Mouse (Mus musculus) forebrain, embryonic 12.5 days (tissue): ENCODE measurements at regions not wholly inside any gene's neighbourhood (a gene's known extent, or its start where the extent isn't known, plus 50 kb on each side); places are given as distances from the start of the nearest gene placed in this dataset.

Experiments used
- ATAC-seq: fragments of 200-750 bp; cut with Nextera tagmentation; 2 replicates; pipeline ENCODE4 v1.8.0; 2017; ENCODE audit warnings: moderate TSS enrichment; ENCODE audit not compliant: low FRiP score
- H3K27ac ChIP-seq: fragments of 300-500 bp; sonication (generic); 2 replicates; pipeline ENCODE4 v1.5.1; 2016; ENCODE audit warnings: mild to moderate bottlenecking
- H3K27me3 ChIP-seq: fragments of 300-500 bp; sonication (generic); 2 replicates; pipeline ENCODE4 v1.6.1; 2016; ENCODE audit warnings: mild to moderate bottlenecking
- H3K36me3 ChIP-seq: fragments of 300-500 bp; sonication (generic); replicated peaks from 2 replicates; pipeline ENCODE4 v1.6.1; 2016; ENCODE audit warnings: mild to moderate bottlenecking
- H3K4me1 ChIP-seq: fragments of 300-500 bp; sonication (generic); 2 replicates; pipeline ENCODE4 v1.6.1; 2016
- H3K4me2 ChIP-seq: fragments of 300-500 bp; sonication (generic); 2 replicates; pipeline ENCODE4 v1.6.1; 2016; ENCODE audit warnings: mild to moderate bottlenecking, moderate library complexity
- H3K4me3 ChIP-seq: fragments of 300-500 bp; sonication (generic); replicated peaks from 2 replicates; pipeline ENCODE4 v1.5.1; 2016; ENCODE audit warnings: mild to moderate bottlenecking
- H3K9ac ChIP-seq: fragments of 300-500 bp; sonication (generic); 2 replicates; pipeline ENCODE4 v1.6.1; 2016; ENCODE audit warnings: mild to moderate bottlenecking
- H3K9me3 ChIP-seq: fragments of 300-500 bp; sonication (generic); 2 replicates; pipeline ENCODE4 v1.6.1; 2016
- WGBS: fragments of 180-500 bp; shearing (Covaris S2); methylation state at CpG from one replicate; pipeline ENCODE4 v1.1.7; 2016; 5-methylcytosine and 5-hydroxymethylcytosine counted together

- Histone ChIP-seq H3K4me2 (no peak overlapping the region), H3K4me3 (no peak overlapping the region), H3K9ac (no peak overlapping the region), H3K4me1 (no peaks in the 10 kb centered on the region; the same call in 1 of the 2 replicates), H3K27ac (no peak overlapping the region), H3K36me3 (no peaks in the 10 kb centered on the region), H3K9me3 (no peaks in the 10 kb centered on the region), H3K27me3 (no peaks in the 10 kb centered on the region)
- ATAC-seq: no peak
- WGBS: 91% methylated on average over 4 of the region's 4 CpGs
Observed at GRCm38 (mm10) chr17:51683318-51683717, 149.8 kb downstream of the Satb1 start.

GRCm38 (mm10) chr17:51682368-51682767 is 150.7 kb downstream of the Satb1 start:
- 83% methylated on average over 3 of the region's 3 CpGs for WGBS
- Histone ChIP-seq H3K9ac (no peak overlapping the region), H3K4me2 (no peak overlapping the region), H3K9me3 (no peaks in the 10 kb centered on the region), H3K27me3 (no peaks in the 10 kb centered on the region), H3K36me3 (no peaks in the 10 kb centered on the region), H3K27ac (no peak overlapping the region), H3K4me1 (no peaks in the 10 kb centered on the region; the same call in 1 of the 2 replicates), H3K4me3 (no peak overlapping the region)
- no peak for ATAC-seq

- no peaks in the 10 kb centered on the region for H3K36me3 ChIP-seq
Observed at GRCm38 (mm10) chr17:51677451-51677850, 155.6 kb downstream of the Satb1 start.

GRCm38 (mm10) chr17:51658408-51658807 is 174.7 kb downstream of the Satb1 start:
- Histone ChIP-seq H3K4me2 (no peak overlapping the region), H3K36me3 (no peaks in the 10 kb centered on the region), H3K27ac (no peak overlapping the region), H3K4me1 (no peaks in the 10 kb centered on the region), H3K4me3 (no peak overlapping the region), H3K9me3 (no peaks in the 10 kb centered on the region), H3K9ac (no peak overlapping the region), H3K27me3 (no peaks in the 10 kb centered on the region)
- 82% methylated on average over 4 of the region's 4 CpGs for WGBS
- ATAC-seq: no peak

More at GRCm38 (mm10) chr17:51677451-51677850, 155.6 kb downstream of the Satb1 start:
- ATAC-seq: no peak
- no peak overlapping the region for H3K4me3 ChIP-seq
- no peak overlapping the region for H3K4me2 ChIP-seq
- no peak overlapping the region for H3K9ac ChIP-seq
- WGBS: 96% methylated on average over 8 of the region's 8 CpGs
- no peaks in the 10 kb centered on the region for H3K27me3 ChIP-seq
- no peaks in the 10 kb centered on the region; the same call in 1 of the 2 replicates for H3K4me1 ChIP-seq
- no peaks in the 10 kb centered on the region for H3K9me3 ChIP-seq
- no peak overlapping the region for H3K27ac ChIP-seq

- no peak overlapping the region for H3K27ac ChIP-seq
- no peaks in the 10 kb centered on the region for H3K4me1 ChIP-seq
- H3K27me3 ChIP-seq: no peaks in the 10 kb centered on the region
- no peak overlapping the region for H3K4me3 ChIP-seq
- no peak overlapping the region for H3K9ac ChIP-seq
- no peaks in the 10 kb centered on the region for H3K9me3 ChIP-seq
- no peak for ATAC-seq
- no peak overlapping the region for H3K4me2 ChIP-seq
- WGBS: 86% methylated on average over 3 of the region's 3 CpGs
- no peaks in the 10 kb centered on the region for H3K36me3 ChIP-seq
Observed at GRCm38 (mm10) chr17:51653881-51654280, 179.2 kb downstream of the Satb1 start.

GRCm38 (mm10) chr17:51651880-51652279 is 181.2 kb downstream of the Satb1 start:
- 84% methylated on average over 2 of the region's 2 CpGs for WGBS
- Histone ChIP-seq H3K9me3 (no peaks in the 10 kb centered on the region), H3K9ac (no peak overlapping the region), H3K36me3 (no peaks in the 10 kb centered on the region), H3K4me1 (no peaks in the 10 kb centered on the region), H3K27me3 (no peaks in the 10 kb centered on the region), H3K4me3 (no peak overlapping the region), H3K27ac (no peak overlapping the region), H3K4me2 (no peak overlapping the region)
- no peak for ATAC-seq

- 86% methylated on average over 12 of the region's 12 CpGs for WGBS
- Histone ChIP-seq H3K4me1 (no peaks in the 10 kb centered on the region), H3K4me3 (no peak overlapping the region), H3K27me3 (no peaks in the 10 kb centered on the region), H3K36me3 (no peaks in the 10 kb centered on the region), H3K4me2 (no peak overlapping the region), H3K9me3 (no peaks in the 10 kb centered on the region), H3K9ac (no peak overlapping the region), H3K27ac (no peak overlapping the region)
- ATAC-seq: no peak
Observed at GRCm38 (mm10) chr17:51649213-51649815, 183.8 kb downstream of the Satb1 start.

GRCm38 (mm10) chr17:51646416-51646815 is 186.7 kb downstream of the Satb1 start:
- no peak overlapping the region for H3K4me3 ChIP-seq
- WGBS: 85% methylated on average over 2 of the region's 2 CpGs

GRCm38 (mm10) chr17:51645866-51646265 is 187.2 kb downstream of the Satb1 start:
- Histone ChIP-seq H3K4me1 (no peaks in the 10 kb centered on the region), H3K4me2 (no peak overlapping the region), H3K9me3 (no peaks in the 10 kb centered on the region), H3K27ac (no peak overlapping the region), H3K9ac (no peak overlapping the region), H3K27me3 (no peaks in the 10 kb centered on the region), H3K4me3 (no peak overlapping the region), H3K36me3 (no peaks in the 10 kb centered on the region)
- 94% methylated on average over 1 of the region's 1 CpGs for WGBS
- ATAC-seq: no peak

More at GRCm38 (mm10) chr17:51646416-51646815, 186.7 kb downstream of the Satb1 start:
- Histone ChIP-seq H3K9ac (no peak overlapping the region), H3K4me2 (no peak overlapping the region), H3K4me1 (no peaks in the 10 kb centered on the region), H3K27ac (no peak overlapping the region), H3K36me3 (no peaks in the 10 kb centered on the region), H3K9me3 (no peaks in the 10 kb centered on the region), H3K27me3 (no peaks in the 10 kb centered on the region)
- ATAC-seq: no peak

- no peak for ATAC-seq
Observed at GRCm38 (mm10) chr17:51642682-51643081, 190.4 kb downstream of the Satb1 start.

GRCm38 (mm10) chr17:51635913-51636312 is 197.2 kb downstream of the Satb1 start:
- 98% methylated on average over 4 of the region's 4 CpGs for WGBS

More at GRCm38 (mm10) chr17:51642682-51643081, 190.4 kb downstream of the Satb1 start:
- Histone ChIP-seq H3K36me3 (no peaks in the 10 kb centered on the region), H3K4me2 (no peak overlapping the region), H3K9me3 (no peaks in the 10 kb centered on the region), H3K4me1 (no peaks in the 10 kb centered on the region), H3K9ac (no peak overlapping the region), H3K27ac (no peak overlapping the region), H3K27me3 (no peaks in the 10 kb centered on the region), H3K4me3 (no peak overlapping the region)
- 86% methylated on average over 2 of the region's 2 CpGs for WGBS

GRCm38 (mm10) chr17:51631574-51631973 is 201.5 kb downstream of the Satb1 start:
- 58% methylated on average over 2 of the region's 2 CpGs for WGBS
- Histone ChIP-seq H3K4me2 (no peak overlapping the region), H3K9me3 (no peaks in the 10 kb centered on the region), H3K27ac (no peak overlapping the region), H3K4me1 (no peaks in the 10 kb centered on the region), H3K4me3 (no peak overlapping the region), H3K36me3 (no peaks in the 10 kb centered on the region), H3K9ac (no peak overlapping the region), H3K27me3 (no peaks in the 10 kb centered on the region)
- ATAC-seq: no peak

More at GRCm38 (mm10) chr17:51635913-51636312, 197.2 kb downstream of the Satb1 start:
- Histone ChIP-seq H3K4me3 (no peak overlapping the region), H3K27ac (no peak overlapping the region), H3K4me2 (no peak overlapping the region), H3K4me1 (no peaks in the 10 kb centered on the region), H3K9ac (no peak overlapping the region), H3K36me3 (no peaks in the 10 kb centered on the region), H3K27me3 (no peaks in the 10 kb centered on the region), H3K9me3 (no peaks in the 10 kb centered on the region)
- no peak for ATAC-seq

- 54% methylated on average over 3 of the region's 3 CpGs for WGBS
Observed at GRCm38 (mm10) chr17:51620528-51620927, 212.6 kb downstream of the Satb1 start.

More at GRCm38 (mm10) chr17:51620528-51620927, 212.6 kb downstream of the Satb1 start:
- no peaks in the 10 kb centered on the region for H3K27me3 ChIP-seq
- no peak for ATAC-seq
- H3K9ac ChIP-seq: no peak overlapping the region
- no peaks in the 10 kb centered on the region for H3K36me3 ChIP-seq
- no peak overlapping the region for H3K27ac ChIP-seq
- no peaks in the 10 kb centered on the region for H3K4me1 ChIP-seq
- no peaks in the 10 kb centered on the region for H3K9me3 ChIP-seq
- no peak overlapping the region for H3K4me2 ChIP-seq
- no peak overlapping the region for H3K4me3 ChIP-seq
